ENCODE assay signal across 18 mouse cellular contexts in genomic region chr5:52623099-52623498, GRCm38 (mm10).
"Had no signal": no experiment of that assay in that cellular context is flagged by ENCODE, and none has a peak within 500 bp of the region (broad histone marks: within the 10 kb centered on the region; RNA-seq: fewer than 3 reads in every experiment).

No protein-coding gene starts in this region.

- H3K4me3 ChIP-seq: limb, embryonic 13.5 days; liver, embryonic 13.5 days; midbrain, embryonic 13.5 days; myocyte had no signal

- H3K4me2 ChIP-seq: limb, embryonic 13.5 days; liver, embryonic 13.5 days; midbrain, embryonic 13.5 days had no signal

- ATAC-seq: intestine, embryonic 16.5 days; midbrain, embryonic 13.5 days; midbrain, embryonic 16.5 days had no signal

- DNase-seq: kidney, adult 18-20 months; kidney, adult 9 months; kidney, postnatal 14 days; kidney, postnatal 4 days; left cerebral cortex, postnatal 4 days; liver, embryonic 13.5 days; lung, adult 2 months; lung, postnatal 14 days; lung, postnatal 4 days; right cerebral cortex, adult 18-20 months; right cerebral cortex, postnatal 14 days; spleen, adult 18-20 months; thymus, postnatal 25 days had no signal

- H3K9me3 ChIP-seq: limb, embryonic 13.5 days; liver, embryonic 13.5 days; midbrain, embryonic 13.5 days had no signal

- H3K27ac ChIP-seq: limb, embryonic 13.5 days; liver, embryonic 13.5 days; midbrain, embryonic 13.5 days had no signal

- H3K27me3 ChIP-seq: midbrain, embryonic 13.5 days had no signal

- H3K9ac ChIP-seq: limb, embryonic 13.5 days; liver, embryonic 13.5 days; midbrain, embryonic 13.5 days had no signal

- H3K36me3 ChIP-seq: limb, embryonic 13.5 days; liver, embryonic 13.5 days; midbrain, embryonic 13.5 days had no signal
